Comparison of ENCODE assay signal across 8 mouse cellular contexts in the genomic region with DNA sequence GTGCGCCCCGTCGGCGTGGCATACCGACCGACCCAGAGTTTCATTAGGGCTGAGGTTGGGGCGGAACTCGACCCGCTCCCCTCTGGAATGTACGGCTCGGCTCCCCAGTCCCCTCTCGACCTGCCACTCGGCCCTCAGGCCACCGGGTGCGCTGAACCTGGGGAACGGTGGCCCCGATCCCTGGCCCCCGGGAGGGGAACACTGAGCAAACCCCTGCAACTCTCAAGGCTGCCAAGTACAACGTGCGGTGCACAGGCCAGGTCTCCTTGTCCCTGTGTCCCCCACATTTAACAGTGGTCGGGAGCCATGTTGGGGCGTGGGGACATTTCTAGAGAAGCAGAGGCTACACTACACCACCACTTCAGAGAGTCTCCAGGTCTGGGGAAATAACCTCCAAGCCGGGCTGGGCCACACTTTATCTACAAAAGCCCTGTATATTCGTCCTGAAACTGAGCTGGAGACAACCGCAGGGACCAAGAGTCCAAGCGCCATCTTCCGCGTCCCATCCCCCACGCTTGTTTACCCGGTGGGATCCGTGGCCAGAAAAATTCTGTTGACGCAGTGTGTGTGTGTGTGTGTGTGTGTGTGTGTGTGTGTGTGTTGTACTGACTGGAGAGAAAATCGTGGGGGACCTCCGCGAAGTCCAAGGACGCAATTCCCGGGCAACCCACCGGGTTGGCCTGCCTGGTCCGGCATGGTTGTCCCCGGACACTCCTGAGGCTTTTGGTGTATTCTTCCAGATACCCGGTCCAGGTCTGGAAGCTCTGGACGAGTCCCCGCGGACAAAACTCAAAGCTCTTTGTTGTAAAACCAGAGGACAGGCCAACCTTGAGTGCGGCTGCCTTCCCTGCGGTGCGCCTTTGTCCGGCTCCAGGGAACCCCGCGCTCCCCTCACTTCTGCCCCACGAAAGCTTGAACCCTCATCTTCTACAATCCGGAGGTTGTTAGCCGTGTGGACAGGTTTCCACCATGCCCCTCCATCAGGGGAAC. TPM values are rescaled to one million over a fixed set of nuclear protein-coding genes. Genes with fewer than 3 reads are reported as not detected.
DNase-seq lines count a peak whose midpoint lies in the region; ATAC-seq and TF ChIP-seq lines count a peak whose summit lies in the region.

No protein-coding gene starts in this region.

- H3K4me1 ChIP-seq in forebrain, embryonic 11.5 days (replicated peaks; ENCODE audit: control insufficient read depth, insufficient read depth, low read length), result peaks cover 18% of the 10 kb centered on the region
- peaks cover 6% of the 10 kb centered on the region for H3K4me1 ChIP-seq in heart, postnatal 0 days (ENCODE audit: control insufficient read depth, insufficient read depth)
- H3K4me1 ChIP-seq in liver, postnatal 0 days (ENCODE audit: insufficient read depth), result peaks cover 13% of the 10 kb centered on the region

- H3K4me2 ChIP-seq in forebrain, embryonic 11.5 days (ENCODE audit: low read depth, low read length, severe bottlenecking), result peak overlapping the region; percentile 96
- H3K4me2 ChIP-seq in heart, postnatal 0 days (ENCODE audit: low read depth, low read length), result peak overlapping the region; percentile 71
- peak overlapping the region; percentile 76 for H3K4me2 ChIP-seq in liver, postnatal 0 days (ENCODE audit: low read depth, low read length)

- no peaks in the 10 kb centered on the region for H3K9me3 ChIP-seq in forebrain, embryonic 11.5 days (ENCODE audit: control insufficient read depth, low read length)
- H3K9me3 ChIP-seq in heart, postnatal 0 days (replicated peaks; ENCODE audit: control insufficient read depth, low read length), result no peaks in the 10 kb centered on the region
- H3K9me3 ChIP-seq in liver, postnatal 0 days (ENCODE audit: low read length), result no peaks in the 10 kb centered on the region

- peak overlapping the region; percentile 100 for H3K9ac ChIP-seq in forebrain, embryonic 11.5 days (ENCODE audit: low read length)
- H3K9ac ChIP-seq in heart, postnatal 0 days (replicated peaks; ENCODE audit: low read depth, low read length), result peak overlapping the region; percentile 97
- peak overlapping the region; percentile 93 for H3K9ac ChIP-seq in liver, postnatal 0 days (replicated peaks)

- TF ChIP-seq EP300 in heart, postnatal 0 days (IDR thresholded peaks at IDR 0.05; ENCODE audit: low read depth), result 0 out of 2 replicates have a peak, but pooled peaks have one; percentile 21
- no peak for TF ChIP-seq EP300 in liver, postnatal 0 days (IDR thresholded peaks at IDR 0.05; ENCODE audit: low read depth)

- DNase-seq in B cell, adult 2 months, result peak; percentile 52 to 53
- DNase-seq in adrenal gland, postnatal 25 days, result peak; percentile 74
- peak; percentile 86 for DNase-seq in forebrain, embryonic 11.5 days (ENCODE audit: low spot score)
- peak; percentile 66 for DNase-seq in heart, postnatal 0 days (ENCODE audit: low spot score)
- DNase-seq in kidney, postnatal 36 days, result peak; percentile 76 to 91
- DNase-seq in liver, postnatal 0 days, result peak; percentile 76
- DNase-seq in ovary, postnatal 14 days (ENCODE audit: low spot score), result peak; percentile 55

- WGBS in forebrain, embryonic 11.5 days, result under 1% methylated on average over 53 of the region's 53 CpGs
- under 1% methylated on average over 53 of the region's 53 CpGs for WGBS in heart, postnatal 0 days
- 1% methylated on average over 53 of the region's 53 CpGs for WGBS in liver, postnatal 0 days (ENCODE audit: insufficient replicate concordance)

- TF ChIP-seq CTCF in heart, postnatal 0 days (IDR thresholded peaks at IDR 0.05; ENCODE audit: low read depth), result no peak
- TF ChIP-seq CTCF in liver, postnatal 0 days (IDR thresholded peaks at IDR 0.05; ENCODE audit: low read depth), result no peak

- H3K4me3 ChIP-seq in forebrain, embryonic 11.5 days (ENCODE audit: low read depth, low read length), result peak overlapping the region; percentile 87
- peak overlapping the region; percentile 88 for H3K4me3 ChIP-seq in heart, postnatal 0 days (ENCODE audit: low read depth, low read length)
- H3K4me3 ChIP-seq in liver, postnatal 0 days (ENCODE audit: low read depth, low read length), result peak overlapping the region; percentile 78

- peak overlapping the region; percentile 100 for H3K27ac ChIP-seq in forebrain, embryonic 11.5 days (ENCODE audit: low read depth, low read length)
- H3K27ac ChIP-seq in heart, postnatal 0 days (ENCODE audit: low read depth), result peak overlapping the region; percentile 99
- peak overlapping the region; percentile 99 for H3K27ac ChIP-seq in liver, postnatal 0 days (ENCODE audit: low read depth)

- H3K27me3 ChIP-seq in forebrain, embryonic 11.5 days (ENCODE audit: control insufficient read depth, insufficient read depth, low read length), result no peaks in the 10 kb centered on the region
- no peaks in the 10 kb centered on the region for H3K27me3 ChIP-seq in heart, postnatal 0 days (ENCODE audit: control insufficient read depth, insufficient read depth, low read length)
- peaks cover 56% of the 10 kb centered on the region for H3K27me3 ChIP-seq in liver, postnatal 0 days (ENCODE audit: insufficient read depth, low read length)

- no peak for ATAC-seq in forebrain, embryonic 11.5 days (replicated peaks; ENCODE audit: low FRiP score)
- no peak for ATAC-seq in heart, postnatal 0 days (ENCODE audit: insufficient read depth, low read depth)
- ATAC-seq in liver, postnatal 0 days, result no peak
- no peak for ATAC-seq in granulocyte monocyte progenitor cell, adult 5-6 weeks (replicated peaks; ENCODE audit: poor library complexity, severe bottlenecking)

- no peaks in the 10 kb centered on the region for H3K36me3 ChIP-seq in forebrain, embryonic 11.5 days (ENCODE audit: control insufficient read depth, insufficient read depth, low read length)
- no peaks in the 10 kb centered on the region for H3K36me3 ChIP-seq in heart, postnatal 0 days (replicated peaks; ENCODE audit: control insufficient read depth, insufficient read depth, low read length)
- no peaks in the 10 kb centered on the region for H3K36me3 ChIP-seq in liver, postnatal 0 days (replicated peaks; ENCODE audit: insufficient read depth, low read length)

RNA-seq across cellular contexts. Expression of a gene that starts 3.1 kb away (rescaled TPM):
- 114 and 123 TPM in 2 replicates for total RNA-seq in adrenal gland, postnatal 25 days (2021)
- polyA plus RNA-seq in forebrain, embryonic 11.5 days (2014; fragmentation: Nextera tagmentation; extraction: Ambion mirVana), result 55.2 and 55.7 TPM in 2 replicates
- 69.3 and 79.0 TPM in 2 replicates for total RNA-seq in heart, postnatal 0 days (2014; rRNA removed; ENCODE audit: low replicate concordance)
- 10.4 TPM in 2 replicates for polyA plus RNA-seq in heart, postnatal 0 days (2015; fragmentation: Nextera tagmentation; extraction: Ambion mirVana)
- polyA plus RNA-seq in liver, postnatal 0 days (2015; fragmentation: Nextera tagmentation; extraction: Ambion mirVana), result 2.9 and 4.0 TPM in 2 replicates
- 50.4 and 50.6 TPM in 2 replicates for total RNA-seq in granulocyte monocyte progenitor cell, adult 5-6 weeks (2014; fragmentation: Nextera tagmentation)
- total RNA-seq in granulocyte monocyte progenitor cell, adult 5-6 weeks (2017), result 9.0 and 13.8 TPM in 2 replicates
